Mouse (Mus musculus): Measurements from ENCODE around the gene Ifitm10. TPM values are rescaled to one million over a fixed set of nuclear protein-coding genes. Genes with fewer than 3 reads are reported as not detected.
A peak's percentile ranks its signal among the peaks of the same experiment; 100 is the strongest.
"Not testable (repeated sequence)": the region's sequence is repeated elsewhere in the genome, so short reads cannot be mapped to it uniquely, and the experiment has no call there.

Gene Ifitm10
- total and polyA plus RNA-seq, 3 experiments: not detected

DNA sequence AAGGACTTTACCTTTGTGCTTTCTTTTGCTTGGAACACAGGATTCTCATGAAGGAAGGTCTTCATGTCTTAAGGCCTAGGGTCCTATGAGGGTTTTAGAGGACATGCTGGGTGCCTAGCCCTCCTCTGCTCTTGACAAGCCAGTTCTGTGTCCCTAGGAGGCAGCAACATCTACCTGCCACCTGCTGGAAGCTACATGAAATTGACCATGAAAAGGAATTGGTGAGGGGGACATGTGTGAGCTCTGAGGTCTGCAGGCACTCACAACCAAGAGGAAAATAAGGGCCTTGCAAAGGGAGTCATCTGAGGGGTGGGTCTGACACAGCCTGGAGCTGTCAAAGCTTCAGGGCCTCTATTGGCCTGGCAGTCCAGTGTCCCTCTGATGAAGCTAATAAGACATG, 78.1 kb downstream of the Ifitm10 start:
- Histone ChIP-seq H3K9me3 (replicated peaks; ENCODE audit: low read length) (no peaks in the 10 kb centered on the region), H3K9ac (ENCODE audit: insufficient read depth, low read depth) (no peak overlapping the region), H3K4me1 (ENCODE audit: control insufficient read depth in 1 of 2, insufficient read depth in 2 of 2) (no peaks in the 10 kb centered on the region), H3K79me2 (replicated peaks; ENCODE audit: control insufficient read depth, extremely low read depth, insufficient read depth, poor library complexity, severe bottlenecking) (no peaks in the 10 kb centered on the region), H3K27me3 (replicated peaks) (peaks cover 56% of the 10 kb centered on the region), H3K27ac (ENCODE audit: insufficient read depth, low read depth) (no peak overlapping the region), H3K4me2 (ENCODE audit: insufficient read depth, low read depth, poor library complexity, severe bottlenecking) (no peak overlapping the region), H3K4me3 (replicated peaks in 1 of 3; ENCODE audit: low read depth in 2 of 3, low read length in 2 of 3, poor library complexity in 1 of 3) (no peak overlapping the region), H3K36me3 (replicated peaks in 1 of 2; ENCODE audit: control insufficient read depth in 1 of 2, insufficient read depth in 1 of 2, low read length in 1 of 2) (no peaks in the 10 kb centered on the region)
- in situ Hi-C loops (cut with MboI; ENCODE audit: low pct_ligation_motif_present, low pct_unique_long_range_greater_than_20kb, low sequenced_read_pairs): no loop called here
- no peak for TF ChIP-seq MAFK (IDR thresholded peaks at IDR 0.05; ENCODE audit: insufficient replicate concordance, low read length)
- peak in 1 of 2 experiments; percentile 25; a peak in 1 of 4 replicates for TF ChIP-seq CTCF (conservative IDR thresholded peaks at IDR 0.05 in 1 of 2, IDR thresholded peaks at IDR 0.05 in 1 of 2; ENCODE audit: low read depth in 2 of 2, low read length in 2 of 2)
- dilution Hi-C loops (cut with MboI; ENCODE audit: extremely low pct_ligation_motif_present, extremely low pct_unique_long_range_greater_than_20kb, low sequenced_read_pairs): no loop called here
- no peak for DNase-seq (ENCODE audit: extremely low read depth)

DNA sequence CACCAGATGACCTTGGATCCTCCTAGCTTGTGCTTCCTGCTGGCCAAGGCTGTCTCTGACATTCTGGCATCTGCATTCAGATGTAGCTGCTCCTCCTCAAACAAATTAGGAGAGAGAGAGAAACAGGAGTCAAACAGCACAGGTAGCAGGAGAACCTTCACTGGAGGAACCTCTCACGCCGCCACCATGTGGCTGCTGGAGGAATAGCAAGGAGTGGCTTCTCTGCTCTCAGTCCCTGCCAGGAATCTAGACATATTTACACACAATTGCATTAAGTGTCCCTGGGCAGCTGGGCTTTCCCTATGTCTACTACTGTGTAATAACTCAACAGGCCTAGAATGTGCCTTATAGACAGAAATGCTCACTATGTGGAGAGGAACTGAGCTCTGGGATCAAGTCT, 79.7 kb downstream of the Ifitm10 start:
- in situ Hi-C loops (cut with MboI; ENCODE audit: low pct_ligation_motif_present, low pct_unique_long_range_greater_than_20kb, low sequenced_read_pairs); H3K4me3 ChIP-seq (replicated peaks in 1 of 3; ENCODE audit: low read depth in 2 of 3, low read length in 2 of 3, poor library complexity in 1 of 3); H3K9ac ChIP-seq (ENCODE audit: insufficient read depth, low read depth); H3K4me2 ChIP-seq (ENCODE audit: insufficient read depth, low read depth, poor library complexity, severe bottlenecking); H3K4me1 ChIP-seq (ENCODE audit: control insufficient read depth in 1 of 2, insufficient read depth in 2 of 2); H3K27ac ChIP-seq (ENCODE audit: insufficient read depth, low read depth); H3K9me3 ChIP-seq (replicated peaks; ENCODE audit: low read length); H3K36me3 ChIP-seq (replicated peaks in 1 of 2; ENCODE audit: control insufficient read depth in 1 of 2, insufficient read depth in 1 of 2, low read length in 1 of 2); H3K79me2 ChIP-seq (replicated peaks; ENCODE audit: control insufficient read depth, extremely low read depth, insufficient read depth, poor library complexity, severe bottlenecking); dilution Hi-C loops (cut with MboI; ENCODE audit: extremely low pct_ligation_motif_present, extremely low pct_unique_long_range_greater_than_20kb, low sequenced_read_pairs): not testable (repeated sequence)
- H3K27me3 ChIP-seq (replicated peaks): peaks cover 47% of the 10 kb centered on the region
- peak; percentile 47 to 71 for TF ChIP-seq CTCF (conservative IDR thresholded peaks at IDR 0.05 in 1 of 2, IDR thresholded peaks at IDR 0.05 in 1 of 2; ENCODE audit: low read depth in 2 of 2, low read length in 2 of 2)
- peak; percentile 21 for DNase-seq (ENCODE audit: extremely low read depth)

DNA sequence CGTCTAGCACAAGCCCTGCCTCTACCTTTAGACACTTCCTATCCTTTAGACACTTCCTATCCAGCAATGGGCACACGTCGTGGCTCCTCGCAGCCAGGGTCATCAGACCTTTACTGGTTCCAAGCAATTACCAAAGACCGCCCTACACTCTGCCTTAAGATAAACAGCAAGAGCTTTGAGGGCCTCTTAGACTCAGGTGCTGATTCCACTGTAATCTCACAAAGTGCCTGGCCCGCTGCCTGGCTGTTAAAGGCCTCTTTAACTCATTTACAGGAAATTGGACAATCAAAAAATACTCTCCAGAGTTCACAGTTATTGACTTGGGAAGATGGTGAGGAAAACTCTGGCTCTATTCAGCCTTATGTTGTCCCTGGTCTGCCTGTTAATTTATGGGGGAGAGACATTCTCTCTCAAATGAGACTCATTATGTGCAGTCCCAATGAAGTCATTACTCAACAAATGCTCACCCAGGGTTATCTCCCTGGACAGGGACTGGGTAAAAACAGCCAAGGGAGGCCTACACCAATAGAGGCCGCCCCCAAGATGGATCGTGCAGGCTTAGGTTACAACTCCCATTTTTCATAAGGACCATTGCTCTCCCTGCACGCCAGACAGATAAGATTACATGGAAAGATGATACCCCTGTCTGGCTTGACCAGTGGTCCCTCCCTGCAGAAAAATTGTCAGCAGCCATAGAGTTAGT, 87.5 kb downstream of the Ifitm10 start:
- H3K79me2 ChIP-seq (replicated peaks; ENCODE audit: control insufficient read depth, extremely low read depth, insufficient read depth, poor library complexity, severe bottlenecking); H3K9me3 ChIP-seq (replicated peaks; ENCODE audit: low read length); H3K36me3 ChIP-seq (replicated peaks in 1 of 2; ENCODE audit: control insufficient read depth in 1 of 2, insufficient read depth in 1 of 2, low read length in 1 of 2); H3K9ac ChIP-seq (ENCODE audit: insufficient read depth, low read depth); H3K27ac ChIP-seq (ENCODE audit: insufficient read depth, low read depth); H3K4me1 ChIP-seq (ENCODE audit: control insufficient read depth in 1 of 2, insufficient read depth in 2 of 2); dilution Hi-C loops (cut with MboI; ENCODE audit: extremely low pct_ligation_motif_present, extremely low pct_unique_long_range_greater_than_20kb, low sequenced_read_pairs); H3K4me2 ChIP-seq (ENCODE audit: insufficient read depth, low read depth, poor library complexity, severe bottlenecking); DNase-seq (ENCODE audit: extremely low read depth); H3K4me3 ChIP-seq (replicated peaks in 1 of 3; ENCODE audit: low read depth in 2 of 3, low read length in 2 of 3, poor library complexity in 1 of 3); in situ Hi-C loops (cut with MboI; ENCODE audit: low pct_ligation_motif_present, low pct_unique_long_range_greater_than_20kb, low sequenced_read_pairs): not testable (repeated sequence)
- H3K27me3 ChIP-seq (replicated peaks): peaks cover 44% of the 10 kb centered on the region

DNA sequence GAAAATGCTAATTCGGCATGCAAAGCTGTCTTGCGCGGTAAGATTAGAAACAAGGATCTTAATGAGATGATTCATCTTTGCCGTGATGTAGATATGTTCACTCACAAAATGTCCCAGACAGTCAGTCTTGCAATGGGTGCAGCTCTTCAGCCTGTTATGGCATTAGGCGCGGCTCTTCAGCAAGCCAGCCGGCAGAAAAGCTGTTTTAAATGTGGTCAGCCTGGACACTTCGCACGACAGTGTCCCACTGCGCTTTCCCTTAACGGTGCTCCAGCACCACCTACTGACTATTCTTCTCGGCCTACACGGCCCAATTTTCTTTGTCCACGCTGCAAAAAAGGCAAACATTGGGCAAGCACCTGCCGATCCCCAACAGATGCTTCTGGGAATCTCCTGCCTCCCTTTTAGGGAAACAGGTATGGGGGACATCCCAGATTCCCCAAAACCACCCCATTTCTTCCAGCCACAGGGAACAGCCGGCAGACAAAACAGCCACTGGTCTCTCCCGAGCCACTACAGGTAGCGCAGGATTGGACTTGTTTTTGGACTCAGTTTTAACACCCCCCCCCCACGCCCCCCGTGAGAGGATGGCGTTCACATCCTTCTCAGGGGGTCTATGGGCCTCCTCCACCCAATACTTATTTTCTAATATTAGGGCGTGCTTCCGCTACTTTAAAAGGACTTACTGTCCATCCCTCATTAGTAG, 88.3 kb downstream of the Ifitm10 start:
- Histone ChIP-seq H3K79me2 (replicated peaks; ENCODE audit: control insufficient read depth, extremely low read depth, insufficient read depth, poor library complexity, severe bottlenecking) (no peaks in the 10 kb centered on the region), H3K9me3 (replicated peaks; ENCODE audit: low read length) (no peaks in the 10 kb centered on the region), H3K9ac (ENCODE audit: insufficient read depth, low read depth) (peak overlapping the region; percentile 22; the same call in 1 of the 2 replicates), H3K27me3 (replicated peaks) (peaks cover 41% of the 10 kb centered on the region), H3K4me1 (ENCODE audit: control insufficient read depth in 1 of 2, insufficient read depth in 2 of 2) (peaks cover 3 to 7% of the 10 kb centered on the region in 2 experiments; a peak in 2 of 4 replicates), H3K4me2 (ENCODE audit: insufficient read depth, low read depth, poor library complexity, severe bottlenecking) (peak overlapping the region; percentile 79), H3K27ac (ENCODE audit: insufficient read depth, low read depth) (no peak overlapping the region), H3K36me3 (replicated peaks in 1 of 2; ENCODE audit: control insufficient read depth in 1 of 2, insufficient read depth in 1 of 2, low read length in 1 of 2) (no peaks in the 10 kb centered on the region), H3K4me3 (replicated peaks in 1 of 3; ENCODE audit: low read depth in 2 of 3, low read length in 2 of 3, poor library complexity in 1 of 3) (no peak overlapping the region)
- in situ Hi-C loops (cut with MboI; ENCODE audit: low pct_ligation_motif_present, low pct_unique_long_range_greater_than_20kb, low sequenced_read_pairs): no loop called here
- DNase-seq (ENCODE audit: extremely low read depth): peak; percentile 31
- dilution Hi-C loops (cut with MboI; ENCODE audit: extremely low pct_ligation_motif_present, extremely low pct_unique_long_range_greater_than_20kb, low sequenced_read_pairs): no loop called here
- TF ChIP-seq ETS1 (conservative IDR thresholded peaks at IDR 0.05; ENCODE audit: low read depth, low read length): no peak
- TF ChIP-seq MAX (IDR thresholded peaks at IDR 0.05; ENCODE audit: low read length): no peak
- TF ChIP-seq PAX5 (IDR thresholded peaks at IDR 0.05; ENCODE audit: low read length): no peak
- no peak for TF ChIP-seq RCOR1 (conservative IDR thresholded peaks at IDR 0.05; ENCODE audit: low read depth, low read length)
- TF ChIP-seq RAD21 (IDR thresholded peaks at IDR 0.05; ENCODE audit: low read depth, low read length): peak; percentile 35
- TF ChIP-seq KAT2A (IDR thresholded peaks at IDR 0.05; ENCODE audit: insufficient replicate concordance, low read length): no peak
- TF ChIP-seq ZC3H11A (IDR thresholded peaks at IDR 0.05; ENCODE audit: low read depth, low read length): no peak
- TF ChIP-seq CTCF (conservative IDR thresholded peaks at IDR 0.05 in 1 of 2, IDR thresholded peaks at IDR 0.05 in 1 of 2; ENCODE audit: low read depth in 2 of 2, low read length in 2 of 2): peak in 1 of 2 experiments; percentile 53; a peak in 2 of 4 replicates
- no peak for TF ChIP-seq CHD1 (IDR thresholded peaks at IDR 0.05; ENCODE audit: low read depth, low read length)
- TF ChIP-seq JUN (IDR thresholded peaks at IDR 0.05; ENCODE audit: insufficient read depth, low read depth, low read length): no peak
- TF ChIP-seq IRF4 (IDR thresholded peaks at IDR 0.05; ENCODE audit: low read depth, low read length): 0 out of 2 replicates have a peak, but pooled peaks have one; percentile 24
- TF ChIP-seq UBTF (IDR thresholded peaks at IDR 0.05; ENCODE audit: low read depth, low read length): no peak
- TF ChIP-seq MYC (IDR thresholded peaks at IDR 0.05; ENCODE audit: low read depth, low read length): no peak
- no peak for TF ChIP-seq SIN3A (IDR thresholded peaks at IDR 0.05; ENCODE audit: low read length)
- no peak for TF ChIP-seq EP300 (IDR thresholded peaks at IDR 0.05; ENCODE audit: low read length)
